Mouse (Mus musculus): ENCODE results near the gene Fbxo30. TPM values are rescaled to one million over a fixed set of nuclear protein-coding genes. Genes with fewer than 3 reads are reported as not detected.
A peak's percentile ranks its signal among the peaks of the same experiment; 100 is the strongest.
"Not testable (repeated sequence)": the region's sequence is repeated elsewhere in the genome, so short reads cannot be mapped to it uniquely, and the experiment has no call there.

The Fbxo30 gene
- not detected in 2 replicates for polyA plus RNA-seq (2012; ENCODE audit: insufficient read depth, insufficient read length, low replicate concordance, missing spikeins)

DNA sequence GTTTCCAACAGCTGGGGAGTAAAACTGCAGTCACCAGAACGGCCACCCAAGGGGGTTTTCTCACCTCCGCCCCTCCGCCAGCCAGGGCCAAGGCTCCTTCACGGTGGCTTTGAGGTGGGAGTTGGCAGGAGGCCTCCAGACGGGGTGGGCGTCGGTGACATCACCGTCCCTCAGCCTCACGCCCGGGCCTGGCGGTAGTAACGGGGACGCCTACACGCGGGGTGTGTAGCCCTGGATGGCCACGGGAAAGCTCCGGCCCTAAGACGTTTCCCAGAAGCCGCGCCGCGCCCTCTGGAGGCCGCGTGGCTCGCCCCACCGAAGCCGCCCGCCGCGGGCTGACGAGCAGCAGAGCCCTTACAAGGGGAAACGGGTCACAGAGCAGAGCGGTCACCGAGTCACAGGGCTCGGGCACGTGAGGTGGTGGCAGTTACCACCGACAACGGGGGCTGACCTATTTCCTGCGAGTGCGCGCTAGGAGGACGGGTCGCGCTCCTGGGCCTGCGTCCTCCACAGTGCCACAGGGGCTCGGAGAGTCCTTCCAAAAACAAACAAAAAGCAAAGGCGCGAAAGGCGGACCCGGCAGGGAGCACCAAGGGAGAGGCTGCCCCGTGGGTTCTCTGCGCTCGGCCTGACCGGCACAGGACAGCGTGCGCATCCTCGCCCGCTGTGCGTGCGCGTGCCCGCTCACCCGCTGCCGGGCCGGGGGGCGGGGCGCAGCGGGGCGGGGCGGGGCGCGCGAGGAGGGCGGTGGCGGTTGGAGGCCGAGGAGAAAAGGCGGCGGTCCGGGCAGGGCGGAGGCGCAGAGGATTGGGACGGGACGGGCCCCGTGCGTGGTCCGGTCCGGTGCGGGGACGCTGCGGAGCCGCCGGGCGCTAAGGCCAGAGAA is at the start of gene Fbxo30:
Gene Fbxo30 (plus strand): TSS at position 753 of the 886 bp plus-strand sequence.
- under 1% methylated on average over 83 of the region's 93 CpGs for WGBS
- peaks cover 4% of the 10 kb centered on the region; the same call in 1 of the 2 replicates for H3K4me1 ChIP-seq (ENCODE audit: control insufficient read depth, insufficient read depth, low read length)
- peak within 1 kb of the TSS; percentile 69 for H3K4me3 ChIP-seq (ENCODE audit: insufficient read depth, low read depth, low read length)
- peak within 1 kb of the TSS; percentile 93 for H3K27ac ChIP-seq (ENCODE audit: insufficient read depth, low read depth, low read length)
- TF ChIP-seq POLR2A (IDR thresholded peaks at IDR 0.05; ENCODE audit: insufficient read depth, low read depth, low read length) (peak; percentile 94), CTCF (IDR thresholded peaks at IDR 0.05; ENCODE audit: insufficient read depth, low read depth, low read length) (0 out of 2 replicates have a peak, but pooled peaks have one; percentile 52)

DNA sequence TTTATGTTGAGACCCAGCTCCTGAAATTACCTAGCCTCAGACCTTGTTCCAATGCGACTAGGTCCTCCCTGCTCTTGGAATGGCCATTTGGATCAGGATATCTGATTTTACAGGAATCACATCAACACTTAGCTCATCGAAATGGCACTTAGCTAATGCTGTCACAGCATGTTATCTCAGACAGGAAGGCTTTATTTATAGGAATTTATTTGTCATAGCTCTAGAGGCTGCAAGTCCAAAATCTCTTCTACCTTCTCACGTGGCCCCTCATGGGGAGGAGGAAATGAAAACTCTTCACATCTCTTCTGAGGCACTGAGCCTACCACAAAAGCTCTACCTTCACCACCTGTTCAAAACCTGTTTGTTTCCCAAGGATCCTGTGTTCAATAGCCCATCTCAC is 47.9 kb upstream of the Fbxo30 start:
- TF ChIP-seq CTCF (IDR thresholded peaks at IDR 0.05; ENCODE audit: insufficient read depth, low read depth, low read length) (no peak), POLR2A (IDR thresholded peaks at IDR 0.05; ENCODE audit: insufficient read depth, low read depth, low read length) (no peak)
- Histone ChIP-seq H3K4me3 (ENCODE audit: insufficient read depth, low read depth, low read length) (no peak overlapping the region), H3K4me1 (ENCODE audit: control insufficient read depth, insufficient read depth, low read length) (no peaks in the 10 kb centered on the region), H3K27ac (ENCODE audit: insufficient read depth, low read depth, low read length) (no peak overlapping the region)
- WGBS: 78% methylated on average over 3 of the region's 3 CpGs

DNA sequence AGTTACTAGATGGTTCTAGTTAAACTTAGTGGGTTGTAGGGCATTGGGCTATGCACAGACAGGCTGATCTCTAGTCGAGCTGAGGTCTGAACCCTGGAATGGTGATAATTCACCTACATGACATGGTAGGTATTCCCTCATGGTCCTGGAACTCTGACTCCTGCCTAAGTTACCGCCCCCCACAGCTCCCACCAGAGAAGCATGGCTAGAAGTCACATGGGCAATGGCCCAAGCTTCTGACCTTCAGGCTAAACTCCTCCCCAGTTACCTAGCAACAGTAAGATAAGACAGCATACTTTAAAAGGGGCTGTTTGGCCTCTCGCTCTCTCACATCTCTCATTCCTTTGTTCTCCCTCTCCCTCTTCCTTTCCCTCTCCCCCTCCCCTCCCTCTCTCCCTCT is 38.1 kb upstream of the Fbxo30 start:
- not testable (repeated sequence) for H3K27ac ChIP-seq (ENCODE audit: insufficient read depth, low read depth, low read length); H3K4me1 ChIP-seq (ENCODE audit: control insufficient read depth, insufficient read depth, low read length); H3K4me3 ChIP-seq (ENCODE audit: insufficient read depth, low read depth, low read length)
- WGBS: 85% methylated on average over 3 of the region's 3 CpGs

DNA sequence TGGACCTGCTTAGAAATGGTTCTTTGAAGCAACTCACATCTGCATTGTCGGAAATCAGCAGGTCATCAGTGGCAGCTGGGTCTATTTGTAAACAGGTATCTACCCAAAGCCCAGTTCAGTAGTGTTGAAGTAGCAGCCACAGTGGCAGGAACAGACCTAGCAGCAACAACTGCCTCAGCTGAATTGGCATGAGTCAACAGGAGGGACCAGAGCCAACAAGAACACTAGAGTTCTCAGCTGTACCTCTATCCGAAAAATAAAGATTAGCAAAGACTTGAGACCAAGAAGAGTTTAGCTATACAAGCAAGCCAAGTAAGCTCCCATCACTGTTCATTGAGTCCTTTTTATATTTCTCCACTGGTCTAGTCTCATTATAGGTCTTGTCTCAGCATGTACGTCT is 32.9 kb upstream of the Fbxo30 start:
- H3K27ac ChIP-seq (ENCODE audit: insufficient read depth, low read depth, low read length): no peak overlapping the region
- H3K4me1 ChIP-seq (ENCODE audit: control insufficient read depth, insufficient read depth, low read length): no peaks in the 10 kb centered on the region
- no peak for TF ChIP-seq CTCF (IDR thresholded peaks at IDR 0.05; ENCODE audit: insufficient read depth, low read depth, low read length)
- TF ChIP-seq POLR2A (IDR thresholded peaks at IDR 0.05; ENCODE audit: insufficient read depth, low read depth, low read length): no peak
- 80% methylated on average over 3 of the region's 3 CpGs for WGBS
- no peak overlapping the region for H3K4me3 ChIP-seq (ENCODE audit: insufficient read depth, low read depth, low read length)

DNA sequence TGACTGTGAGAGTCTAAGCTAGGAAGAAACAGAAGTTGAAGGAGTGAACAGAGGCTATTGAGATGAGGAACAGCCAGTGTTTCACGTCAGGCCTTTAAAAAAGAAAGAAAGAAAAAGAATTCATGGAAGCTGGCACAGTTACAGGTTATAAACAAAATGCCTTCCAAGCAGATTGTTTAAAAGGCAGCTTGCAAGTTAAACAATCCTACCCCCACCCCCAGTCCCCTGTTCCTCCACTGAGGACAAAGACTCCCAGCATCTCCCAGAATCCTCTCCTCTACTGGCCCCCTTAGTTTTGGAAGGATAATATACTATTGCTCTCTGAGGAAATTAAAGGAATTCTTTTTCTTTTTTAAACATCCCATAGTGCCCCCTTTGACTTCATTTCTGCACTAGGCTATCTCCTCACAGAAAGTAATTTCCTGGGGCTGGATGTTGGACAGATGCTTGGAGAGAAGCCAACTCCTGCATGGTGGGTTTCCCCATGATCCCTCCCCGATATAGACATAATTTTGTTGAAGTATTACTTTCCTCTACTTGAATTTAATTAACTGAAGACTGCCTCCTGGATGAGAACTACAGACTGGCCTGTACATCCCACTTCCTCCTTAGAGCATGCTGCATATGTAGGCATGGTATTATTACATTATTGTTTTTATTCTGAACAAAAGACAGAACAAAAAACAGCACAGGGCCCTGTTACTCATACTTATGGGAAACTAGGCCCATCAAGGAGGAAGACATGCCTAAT is 30.7 kb upstream of the Fbxo30 start:
- H3K27ac ChIP-seq (ENCODE audit: insufficient read depth, low read depth, low read length): no peak overlapping the region
- no peaks in the 10 kb centered on the region for H3K4me1 ChIP-seq (ENCODE audit: control insufficient read depth, insufficient read depth, low read length)
- no peak overlapping the region for H3K4me3 ChIP-seq (ENCODE audit: insufficient read depth, low read depth, low read length)
- WGBS: 45% methylated on average over 2 of the region's 2 CpGs
- TF ChIP-seq POLR2A (IDR thresholded peaks at IDR 0.05; ENCODE audit: insufficient read depth, low read depth, low read length): no peak
- no peak for TF ChIP-seq CTCF (IDR thresholded peaks at IDR 0.05; ENCODE audit: insufficient read depth, low read depth, low read length)

DNA sequence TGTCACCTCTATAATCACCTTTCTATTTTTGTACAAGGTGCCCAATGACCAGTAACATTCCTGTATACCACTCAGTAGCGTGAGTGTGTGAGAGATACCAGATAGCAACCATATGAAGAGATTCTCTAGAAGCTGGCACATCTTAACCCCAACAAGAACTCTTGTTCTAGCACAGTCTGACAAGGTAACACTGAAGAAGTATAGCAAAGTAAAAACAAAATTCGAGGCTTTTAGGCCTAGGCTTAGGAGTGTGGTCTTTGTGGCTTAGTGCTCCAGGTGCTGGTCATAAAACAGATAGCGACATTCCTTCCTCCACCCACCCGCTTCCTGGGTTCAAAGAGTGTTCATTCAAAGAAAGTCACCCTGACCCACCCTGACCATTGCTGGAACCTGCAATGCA is 27.5 kb upstream of the Fbxo30 start:
- WGBS: 94% methylated on average over 4 of the region's 4 CpGs
- H3K4me1 ChIP-seq (ENCODE audit: control insufficient read depth, insufficient read depth, low read length); H3K27ac ChIP-seq (ENCODE audit: insufficient read depth, low read depth, low read length); H3K4me3 ChIP-seq (ENCODE audit: insufficient read depth, low read depth, low read length): not testable (repeated sequence)

DNA sequence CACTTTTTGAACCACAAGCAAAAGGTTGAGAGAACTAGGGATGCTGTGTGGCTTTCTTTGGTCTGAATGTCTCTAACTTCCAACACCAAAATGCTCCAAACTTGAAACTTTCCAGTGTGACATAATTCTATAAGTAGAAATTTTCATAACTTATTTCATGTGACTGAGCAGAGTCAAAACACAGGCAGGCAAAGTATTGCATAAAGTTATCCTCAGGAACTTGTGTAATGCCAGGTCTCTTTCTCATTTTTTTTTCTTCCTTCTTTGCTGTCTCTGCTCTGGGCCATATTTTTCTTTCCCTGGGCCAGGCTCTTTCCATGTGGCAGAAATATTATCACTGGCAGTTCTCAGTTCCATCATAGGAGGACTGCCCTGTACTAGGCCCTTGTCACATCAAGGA is 21.0 kb upstream of the Fbxo30 start:
- TF ChIP-seq POLR2A (IDR thresholded peaks at IDR 0.05; ENCODE audit: insufficient read depth, low read depth, low read length): no peak
- TF ChIP-seq CTCF (IDR thresholded peaks at IDR 0.05; ENCODE audit: insufficient read depth, low read depth, low read length): no peak
- H3K4me1 ChIP-seq (ENCODE audit: control insufficient read depth, insufficient read depth, low read length): no peaks in the 10 kb centered on the region

DNA sequence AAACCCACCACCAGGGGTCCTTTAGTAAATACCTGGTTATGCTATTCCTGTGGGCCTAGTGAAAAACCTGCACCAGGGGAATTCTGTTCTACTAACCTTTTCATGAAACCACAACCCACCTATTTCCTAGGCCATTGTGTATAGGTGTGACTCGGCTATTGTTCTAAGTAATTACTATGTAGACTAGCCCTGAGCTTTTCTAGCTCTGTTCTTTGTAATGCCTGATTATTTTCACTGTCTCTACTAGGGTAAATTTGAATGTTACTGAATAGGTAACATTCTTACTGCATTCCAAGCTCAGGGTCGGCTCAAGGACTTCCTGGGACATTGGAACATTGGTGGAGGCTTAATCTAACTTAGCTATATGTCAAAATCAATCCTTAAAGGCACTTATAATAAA is 18.8 kb upstream of the Fbxo30 start:
- not testable (repeated sequence) for H3K4me1 ChIP-seq (ENCODE audit: control insufficient read depth, insufficient read depth, low read length); H3K27ac ChIP-seq (ENCODE audit: insufficient read depth, low read depth, low read length); H3K4me3 ChIP-seq (ENCODE audit: insufficient read depth, low read depth, low read length)
- WGBS: 84% methylated on average over 2 of the region's 2 CpGs

More for the DNA sequence above, 21.0 kb upstream of the Fbxo30 start:
- no peak overlapping the region for H3K27ac ChIP-seq (ENCODE audit: insufficient read depth, low read depth, low read length)
- no peak overlapping the region for H3K4me3 ChIP-seq (ENCODE audit: insufficient read depth, low read depth, low read length)

DNA sequence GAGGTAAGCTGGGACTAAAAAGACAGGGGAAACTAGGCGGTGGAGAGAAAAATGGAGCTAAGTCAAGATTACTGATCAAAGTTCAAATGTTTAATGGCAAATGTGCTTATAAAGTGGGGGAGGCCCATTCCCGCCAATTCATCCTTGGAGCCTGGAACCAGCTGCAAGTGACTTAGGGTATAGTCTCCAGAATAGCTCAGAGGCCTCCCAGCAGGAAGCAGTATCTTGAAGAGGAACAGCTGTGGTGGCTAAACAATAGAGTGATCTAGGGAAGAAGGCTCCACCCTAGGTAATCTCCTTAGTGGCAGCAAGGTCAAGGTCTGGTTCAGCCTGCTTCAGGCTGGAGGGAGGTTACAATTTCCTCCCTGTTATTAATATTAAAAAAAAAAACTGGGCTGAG is 17.3 kb upstream of the Fbxo30 start:
- not testable (repeated sequence) for H3K4me1 ChIP-seq (ENCODE audit: control insufficient read depth, insufficient read depth, low read length); H3K4me3 ChIP-seq (ENCODE audit: insufficient read depth, low read depth, low read length); H3K27ac ChIP-seq (ENCODE audit: insufficient read depth, low read depth, low read length)
- WGBS: 89% methylated on average over 2 of the region's 2 CpGs

Data from olfactory bulb, adult 2 months (tissue).